Mouse (Mus musculus): ENCODE data around the gene Prpf8.

DNA sequence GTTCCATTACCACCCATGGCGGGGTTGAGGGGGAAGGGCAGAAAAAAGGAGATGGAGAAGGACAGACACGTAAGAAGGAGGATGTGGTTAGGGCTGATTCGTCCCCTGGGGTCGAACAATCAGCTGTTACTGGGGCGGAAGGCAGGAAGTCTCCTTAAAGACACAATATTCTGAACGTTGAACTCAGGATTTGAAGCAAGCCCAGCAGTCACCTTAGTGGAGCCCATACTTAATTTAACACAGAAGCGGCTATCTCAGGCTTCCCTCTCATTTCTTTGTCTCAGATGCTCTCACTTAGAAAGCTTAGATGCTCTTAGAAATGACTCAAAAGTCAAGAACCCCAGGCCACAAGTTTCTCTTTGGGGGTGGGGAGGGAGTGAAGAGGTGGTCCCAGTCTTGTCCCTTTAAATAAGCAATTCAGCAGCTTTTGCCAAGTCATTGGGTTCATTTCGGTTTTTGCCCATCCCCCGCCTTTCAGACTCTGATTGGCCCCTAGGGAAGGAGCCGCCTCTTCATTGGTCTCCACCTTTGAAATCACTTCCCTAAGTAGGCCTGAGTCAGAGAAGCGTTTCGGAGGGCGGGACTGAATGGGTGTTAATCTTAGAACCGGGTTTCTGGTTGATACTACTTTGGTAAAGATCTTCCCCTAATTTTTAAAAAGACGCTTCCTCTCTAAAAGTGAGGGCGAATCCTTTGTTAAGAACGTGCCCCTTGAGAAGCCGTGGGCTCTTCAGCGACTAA lies 26.3 kb upstream of the Prpf8 start:
- no peak for TF ChIP-seq CTCF (IDR thresholded peaks at IDR 0.05; ENCODE audit: control insufficient read depth, insufficient read depth, low read length)
- no peak for TF ChIP-seq POLR2A (IDR thresholded peaks at IDR 0.05; ENCODE audit: borderline replicate concordance, control insufficient read depth, low read depth, low read length)
